Mouse (Mus musculus) liver, adult 2 months (tissue): ENCODE data around the gene Prkca. TPM values are rescaled to one million over a fixed set of nuclear protein-coding genes. Genes with fewer than 3 reads are reported as not detected.

Experiments used
- DNase-seq: peaks from one replicate; pipeline ENCODE4 v3.0.0-alpha.2; 2011; ENCODE audit warnings: low read depth, low spot score; ENCODE audit errors: extremely low read depth
- H3K27ac ChIP-seq: fragments of 200-500 bp; replicated peaks from 2 replicates; pipeline ENCODE4 v1.5.1; 2012; ENCODE audit warnings: low read depth, mild to moderate bottlenecking, control low read depth, inconsistent platforms, low read length; ENCODE audit not compliant: insufficient read depth
- H3K27me3 ChIP-seq: fragments of 200-500 bp; 2 replicates; pipeline ENCODE4 v1.6.1; 2012; ENCODE audit warnings: mild to moderate bottlenecking, moderate library complexity, low read length, inconsistent platforms; ENCODE audit not compliant: control insufficient read depth, insufficient read depth
- H3K36me3 ChIP-seq: fragments of 200-500 bp; 2 replicates; pipeline ENCODE4 v1.6.1; 2012; ENCODE audit warnings: low read length, inconsistent platforms; ENCODE audit not compliant: control insufficient read depth, insufficient read depth
- H3K4me1 ChIP-seq: fragments of 200-500 bp; 2 replicates; pipeline ENCODE4 v1.6.1; 2011; ENCODE audit warnings: low read length; ENCODE audit not compliant: control insufficient read depth, insufficient read depth
- H3K4me3 ChIP-seq: fragments of 200-500 bp; 2 replicates; pipeline ENCODE4 v1.5.1; 2011; ENCODE audit warnings: low read depth, mild to moderate bottlenecking, control low read depth, low read length, moderate library complexity; ENCODE audit not compliant: insufficient read depth
- H3K79me2 ChIP-seq: fragments of 200-500 bp; 2 replicates; pipeline ENCODE4 v1.6.1; 2012; ENCODE audit warnings: inconsistent platforms, mild to moderate bottlenecking, low read length, moderate library complexity; ENCODE audit not compliant: control insufficient read depth, insufficient read depth
- H3K9ac ChIP-seq: fragments of 200-500 bp; 2 replicates; pipeline ENCODE4 v1.6.1; 2012; ENCODE audit warnings: low read depth, mild to moderate bottlenecking, control low read depth, inconsistent platforms, low read length
- CTCF ChIP-seq: fragments of 200-500 bp; IDR thresholded peaks from 2 replicates; pipeline ENCODE4 v1.5.1; 2011; ENCODE audit warnings: low read depth, low read length, control low read depth
- POLR2A ChIP-seq: fragments of 200-500 bp; IDR thresholded peaks from 2 replicates; pipeline ENCODE4 v1.6.1; 2011; ENCODE audit warnings: low read length, control low read depth; ENCODE audit not compliant: insufficient read depth; ENCODE audit errors: extremely low read depth
- WGBS: fragments of 180-500 bp; shearing (Covaris S2); methylation state at CpG from one replicate; pipeline ENCODE4 v1.1.7; 2018; 5-methylcytosine and 5-hydroxymethylcytosine counted together
- polyA plus RNA-seq: library from polyadenylated mRNA; depleted of rRNA; stranded (reverse); fragments of >200 nt; gene quantifications from 2 replicates; pipeline ENCODE4 v1.2.3, GENCODE M21; 2012
- total RNA-seq: library from RNA; depleted of rRNA; stranded (reverse); fragments of >200 nt; gene quantifications from 2 replicates; pipeline ENCODE4 v1.2.3, GENCODE M21; 2014

Prkca gene
- total and polyA plus RNA-seq, 2 experiments: 2.8 to 4.3 TPM

GRCm38 (mm10) chr11:108112437-108112836 lies 231.3 kb downstream of the Prkca start:
- Histone ChIP-seq H3K27me3 (no peaks in the 10 kb centered on the region), H3K4me3 (no peak overlapping the region), H3K27ac (no peak overlapping the region), H3K9ac (no peak overlapping the region), H3K79me2 (no peaks in the 10 kb centered on the region), H3K36me3 (no peaks in the 10 kb centered on the region), H3K4me1 (no peaks in the 10 kb centered on the region; the same call in 1 of the 2 replicates)
- TF ChIP-seq CTCF: no peak
- WGBS: 71% methylated on average over 3 of the region's 3 CpGs
- no peak for DNase-seq

GRCm38 (mm10) chr11:108104085-108104484 lies 239.6 kb downstream of the Prkca start:
- no peaks in the 10 kb centered on the region for H3K79me2 ChIP-seq
- 90% methylated on average over 6 of the region's 6 CpGs for WGBS
- H3K9ac ChIP-seq: no peak overlapping the region
- TF ChIP-seq POLR2A (no peak), CTCF (no peak)
- no peaks in the 10 kb centered on the region for H3K36me3 ChIP-seq
- H3K27ac ChIP-seq: no peak overlapping the region
- H3K4me3 ChIP-seq: no peak overlapping the region
- H3K27me3 ChIP-seq: no peaks in the 10 kb centered on the region
- H3K4me1 ChIP-seq: no peaks in the 10 kb centered on the region; the same call in 1 of the 2 replicates
- no peak for DNase-seq

GRCm38 (mm10) chr11:108101280-108101950 lies 242.3 kb downstream of the Prkca start:
- Histone ChIP-seq H3K4me1 (no peaks in the 10 kb centered on the region; the same call in 1 of the 2 replicates), H3K9ac (no peak overlapping the region), H3K27ac (no peak overlapping the region), H3K27me3 (no peaks in the 10 kb centered on the region), H3K36me3 (no peaks in the 10 kb centered on the region), H3K79me2 (no peaks in the 10 kb centered on the region), H3K4me3 (no peak overlapping the region)
- TF ChIP-seq CTCF (no peak), POLR2A (no peak)
- WGBS: 78% methylated on average over 8 of the region's 8 CpGs
- no peak for DNase-seq

GRCm38 (mm10) chr11:108098306-108098705 lies 245.4 kb downstream of the Prkca start:
- Histone ChIP-seq H3K4me3 (no peak overlapping the region), H3K27ac (no peak overlapping the region), H3K4me1 (no peaks in the 10 kb centered on the region), H3K27me3 (no peaks in the 10 kb centered on the region), H3K9ac (no peak overlapping the region), H3K36me3 (no peaks in the 10 kb centered on the region), H3K79me2 (no peaks in the 10 kb centered on the region)
- TF ChIP-seq POLR2A: no peak
- TF ChIP-seq CTCF: no peak
- DNase-seq: no peak
- WGBS: 72% methylated on average over 7 of the region's 7 CpGs

GRCm38 (mm10) chr11:108094796-108095195 lies 248.9 kb downstream of the Prkca start:
- no peak for TF ChIP-seq CTCF
- TF ChIP-seq POLR2A: no peak
- DNase-seq: no peak
- Histone ChIP-seq H3K4me1 (no peaks in the 10 kb centered on the region), H3K9ac (no peak overlapping the region), H3K27me3 (no peaks in the 10 kb centered on the region), H3K36me3 (no peaks in the 10 kb centered on the region), H3K27ac (no peak overlapping the region), H3K4me3 (no peak overlapping the region), H3K79me2 (no peaks in the 10 kb centered on the region)
- WGBS: 94% methylated on average over 5 of the region's 5 CpGs

- Histone ChIP-seq H3K4me1 (no peaks in the 10 kb centered on the region), H3K27ac (no peak overlapping the region), H3K9ac (no peak overlapping the region), H3K4me3 (no peak overlapping the region), H3K79me2 (no peaks in the 10 kb centered on the region), H3K36me3 (no peaks in the 10 kb centered on the region), H3K27me3 (no peaks in the 10 kb centered on the region)
- WGBS: 90% methylated on average over 4 of the region's 4 CpGs
- TF ChIP-seq CTCF: no peak
- no peak for TF ChIP-seq POLR2A
- DNase-seq: no peak
Measured at GRCm38 (mm10) chr11:108093248-108093647, 250.5 kb downstream of the Prkca start.
